Mouse (Mus musculus) limb, embryonic 14.5 days (tissue): ENCODE measurements around the gene Znhit6. TPM values are rescaled to one million over a fixed set of nuclear protein-coding genes. Genes with fewer than 3 reads are reported as not detected.

ENCODE experiments used
- ATAC-seq: fragments of 200-750 bp; cut with Nextera tagmentation; 2 replicates; pipeline ENCODE4 v1.8.0; 2017; ENCODE audit warnings: low read depth, moderate number of reproducible peaks, moderate TSS enrichment; ENCODE audit not compliant: low FRiP score
- DNase-seq: peaks from one replicate; pipeline ENCODE4 v3.0.0-alpha.2; 2015; ENCODE audit warnings: low spot score
- H3K27ac ChIP-seq: fragments of 300-500 bp; sonication (generic); replicated peaks from 2 replicates; pipeline ENCODE4 v1.5.1; 2014; ENCODE audit warnings: low read depth, mild to moderate bottlenecking, low read length, moderate library complexity, mixed read lengths
- H3K27me3 ChIP-seq: fragments of 300-500 bp; sonication (generic); 2 replicates; pipeline ENCODE4 v1.6.1; 2014; ENCODE audit warnings: low read length, mixed read lengths; ENCODE audit not compliant: control insufficient read depth, insufficient read depth
- H3K36me3 ChIP-seq: fragments of 300-500 bp; sonication (generic); 2 replicates; pipeline ENCODE4 v1.6.1; 2014; ENCODE audit warnings: mild to moderate bottlenecking, low read length, moderate library complexity, mixed read lengths; ENCODE audit not compliant: control insufficient read depth, insufficient read depth
- H3K4me1 ChIP-seq: fragments of 300-500 bp; sonication (generic); 2 replicates; pipeline ENCODE4 v1.6.1; 2014; ENCODE audit warnings: antibody characterized with exemption, low read length, mixed read lengths; ENCODE audit not compliant: control insufficient read depth, insufficient read depth
- H3K4me2 ChIP-seq: fragments of 300-500 bp; sonication (generic); replicated peaks from 2 replicates; pipeline ENCODE4 v1.6.1; 2014; ENCODE audit warnings: low read depth, mild to moderate bottlenecking, low read length, moderate library complexity; ENCODE audit not compliant: severe bottlenecking
- H3K4me3 ChIP-seq: fragments of 300-500 bp; sonication (generic); replicated peaks from 2 replicates; pipeline ENCODE4 v1.5.1; 2014; ENCODE audit warnings: low read length
- H3K9ac ChIP-seq: fragments of 300-500 bp; sonication (generic); 2 replicates; pipeline ENCODE4 v1.6.1; 2014; ENCODE audit warnings: mild to moderate bottlenecking, low read depth, low read length, moderate library complexity; ENCODE audit not compliant: severe bottlenecking
- H3K9me3 ChIP-seq: fragments of 300-500 bp; sonication (generic); 2 replicates; pipeline ENCODE4 v1.6.1; 2016; ENCODE audit warnings: low read length; ENCODE audit not compliant: control insufficient read depth
- POLR2A ChIP-seq: fragments of 200-500 bp; IDR thresholded peaks from 2 replicates; pipeline ENCODE4 v1.8.0; 2012; ENCODE audit warnings: inconsistent platforms, mild to moderate bottlenecking, moderate library complexity, borderline replicate concordance; ENCODE audit not compliant: insufficient read depth, insufficient read length; ENCODE audit errors: extremely low read depth
- WGBS: fragments of 180-500 bp; shearing (Covaris S2); extraction: QIAGEN DNeasy Blood & Tissue Kit; methylation state at CpG from one replicate; pipeline ENCODE4 v1.1.7; 2014; 5-methylcytosine and 5-hydroxymethylcytosine counted together
- polyA plus RNA-seq, 2 experiments: library from polyadenylated mRNA; depleted of rRNA in 1 of 2; stranded (reverse) in 1 of 2; unstranded in 1 of 2; fragments of >200 nt; fragmentation: Nextera tagmentation in 1 of 2; extraction: Ambion mirVana in 1 of 2; gene quantifications; 2 replicates each; pipeline versions ENCODE4 v1.2.1 to v1.2.3; 2012 to 2014

The Znhit6 gene
- polyA plus RNA-seq, 2 experiments, result 24.4 to 35.5 TPM

GRCm38 (mm10) chr3:145640170-145640569 is 64.2 kb downstream of the Znhit6 start:
- 82% methylated on average over 4 of the region's 4 CpGs for WGBS
- DNase-seq, result no peak
- Histone ChIP-seq H3K4me3 (no peak overlapping the region), H3K27me3 (no peaks in the 10 kb centered on the region), H3K4me1 (peaks cover 18% of the 10 kb centered on the region), H3K36me3 (no peaks in the 10 kb centered on the region), H3K27ac (no peak overlapping the region), H3K9ac (no peak overlapping the region), H3K4me2 (no peak overlapping the region), H3K9me3 (no peaks in the 10 kb centered on the region)
- TF ChIP-seq POLR2A, result no peak
- ATAC-seq, result no peak

GRCm38 (mm10) chr3:145640583-145640982 is 64.6 kb downstream of the Znhit6 start:
- Histone ChIP-seq H3K4me1 (peaks cover 18% of the 10 kb centered on the region), H3K4me3 (no peak overlapping the region), H3K27ac (no peak overlapping the region), H3K36me3 (no peaks in the 10 kb centered on the region), H3K9ac (no peak overlapping the region), H3K4me2 (no peak overlapping the region), H3K27me3 (no peaks in the 10 kb centered on the region), H3K9me3 (no peaks in the 10 kb centered on the region)
- WGBS, result 82% methylated on average over 4 of the region's 4 CpGs
- no peak for ATAC-seq
- no peak for DNase-seq
- no peak for TF ChIP-seq POLR2A

GRCm38 (mm10) chr3:145641036-145641685 is 65.2 kb downstream of the Znhit6 start:
- H3K9me3 ChIP-seq, result no peaks in the 10 kb centered on the region
- DNase-seq (no peak), ATAC-seq (no peak)
- TF ChIP-seq POLR2A, result no peak
- H3K4me1 ChIP-seq, result peaks cover 22% of the 10 kb centered on the region
- H3K4me2 ChIP-seq, result no peak overlapping the region
- no peak overlapping the region for H3K27ac ChIP-seq
- WGBS, result 88% methylated on average over 5 of the region's 5 CpGs
- no peaks in the 10 kb centered on the region for H3K27me3 ChIP-seq
- no peak overlapping the region for H3K4me3 ChIP-seq
- no peaks in the 10 kb centered on the region for H3K36me3 ChIP-seq
- no peak overlapping the region for H3K9ac ChIP-seq

- Histone ChIP-seq H3K27me3 (no peaks in the 10 kb centered on the region), H3K4me3 (no peak overlapping the region), H3K9ac (no peak overlapping the region), H3K4me1 (peaks cover 27% of the 10 kb centered on the region), H3K36me3 (peaks cover 3% of the 10 kb centered on the region; the same call in 1 of the 2 replicates), H3K9me3 (no peaks in the 10 kb centered on the region), H3K27ac (no peak overlapping the region), H3K4me2 (no peak overlapping the region)
- no peak for ATAC-seq
- 57% methylated on average over 3 of the region's 3 CpGs for WGBS
- TF ChIP-seq POLR2A, result no peak
- DNase-seq, result no peak
Measured at GRCm38 (mm10) chr3:145641878-145642277, 65.9 kb downstream of the Znhit6 start.

GRCm38 (mm10) chr3:145642861-145643260 is 66.9 kb downstream of the Znhit6 start:
- H3K36me3 ChIP-seq, result peaks cover 13% of the 10 kb centered on the region
- DNase-seq (no peak), ATAC-seq (no peak)
- no peak overlapping the region for H3K27ac ChIP-seq
- no peaks in the 10 kb centered on the region for H3K9me3 ChIP-seq
- 39% methylated on average over 11 of the region's 11 CpGs for WGBS
- H3K9ac ChIP-seq, result no peak overlapping the region
- no peak for TF ChIP-seq POLR2A
- H3K4me3 ChIP-seq, result no peak overlapping the region
- H3K4me2 ChIP-seq, result no peak overlapping the region
- H3K4me1 ChIP-seq, result peaks cover 34% of the 10 kb centered on the region
- no peaks in the 10 kb centered on the region for H3K27me3 ChIP-seq

GRCm38 (mm10) chr3:145645463-145645862 is 69.5 kb downstream of the Znhit6 start:
- WGBS, result 66% methylated on average over 6 of the region's 6 CpGs
- Histone ChIP-seq H3K36me3 (peaks cover 19% of the 10 kb centered on the region), H3K4me3 (no peak overlapping the region), H3K4me2 (no peak overlapping the region), H3K9ac (no peak overlapping the region), H3K27me3 (no peaks in the 10 kb centered on the region), H3K4me1 (peaks cover 29% of the 10 kb centered on the region), H3K9me3 (no peaks in the 10 kb centered on the region), H3K27ac (no peak overlapping the region)
- DNase-seq (no peak), ATAC-seq (no peak)
- TF ChIP-seq POLR2A, result no peak
